Mouse (Mus musculus): ENCODE measurements at regions not wholly inside any gene's neighbourhood (a gene's known extent, or its start where the extent isn't known, plus 50 kb on each side); places are given as distances from the start of the nearest gene placed in this dataset.
"Not testable (repeated sequence)": the region's sequence is repeated elsewhere in the genome, so short reads cannot be mapped to it uniquely, and the experiment has no call there.

- H3K4me2 ChIP-seq (replicated peaks; ENCODE audit: low read depth); ATAC-seq; H3K9ac ChIP-seq (ENCODE audit: low read depth, low read length); H3K27me3 ChIP-seq (replicated peaks; ENCODE audit: control insufficient read depth, insufficient read depth, low read length); H3K9me3 ChIP-seq (ENCODE audit: control insufficient read depth); H3K4me3 ChIP-seq (ENCODE audit: low read depth, low read length); H3K36me3 ChIP-seq (ENCODE audit: control insufficient read depth, insufficient read depth); H3K4me1 ChIP-seq (replicated peaks; ENCODE audit: control insufficient read depth, insufficient read depth, low read length); H3K27ac ChIP-seq (ENCODE audit: low read depth, low read length): not testable (repeated sequence)
- 8% methylated on average over 1 of the region's 1 CpGs for WGBS
Observed at GRCm38 (mm10) chr14:124801589-124801988, 124.7 kb upstream of the Fgf14 start.

- ATAC-seq: no peak
- Histone ChIP-seq H3K9me3 (ENCODE audit: control insufficient read depth) (no peaks in the 10 kb centered on the region), H3K27me3 (replicated peaks; ENCODE audit: control insufficient read depth, insufficient read depth, low read length) (no peaks in the 10 kb centered on the region), H3K4me1 (replicated peaks; ENCODE audit: control insufficient read depth, insufficient read depth, low read length) (no peaks in the 10 kb centered on the region), H3K4me3 (ENCODE audit: low read depth, low read length) (no peak overlapping the region), H3K36me3 (ENCODE audit: control insufficient read depth, insufficient read depth) (no peaks in the 10 kb centered on the region), H3K9ac (ENCODE audit: low read depth, low read length) (no peak overlapping the region), H3K27ac (ENCODE audit: low read depth, low read length) (no peak overlapping the region), H3K4me2 (replicated peaks; ENCODE audit: low read depth) (no peak overlapping the region)
- 90% methylated on average over 5 of the region's 5 CpGs for WGBS
- TF ChIP-seq CTCF (IDR thresholded peaks at IDR 0.05; ENCODE audit: low read depth): no peak
Observed at GRCm38 (mm10) chr14:124800421-124800820, 123.5 kb upstream of the Fgf14 start.

- H3K27me3 ChIP-seq (replicated peaks; ENCODE audit: control insufficient read depth, insufficient read depth, low read length): no peaks in the 10 kb centered on the region
- H3K36me3 ChIP-seq (ENCODE audit: control insufficient read depth, insufficient read depth): no peaks in the 10 kb centered on the region
- no peak overlapping the region for H3K4me3 ChIP-seq (ENCODE audit: low read depth, low read length)
- H3K9ac ChIP-seq (ENCODE audit: low read depth, low read length): no peak overlapping the region
- no peaks in the 10 kb centered on the region for H3K9me3 ChIP-seq (ENCODE audit: control insufficient read depth)
- no peaks in the 10 kb centered on the region for H3K4me1 ChIP-seq (replicated peaks; ENCODE audit: control insufficient read depth, insufficient read depth, low read length)
- H3K4me2 ChIP-seq (replicated peaks; ENCODE audit: low read depth): no peak overlapping the region
- H3K27ac ChIP-seq (ENCODE audit: low read depth, low read length): no peak overlapping the region
- ATAC-seq: no peak
- no peak for TF ChIP-seq CTCF (IDR thresholded peaks at IDR 0.05; ENCODE audit: low read depth)
Observed at GRCm38 (mm10) chr14:124775402-124775801, 98.5 kb upstream of the Fgf14 start.

- no peaks in the 10 kb centered on the region for H3K9me3 ChIP-seq (ENCODE audit: control insufficient read depth)
- WGBS: 83% methylated on average over 3 of the region's 3 CpGs
- H3K27me3 ChIP-seq (replicated peaks; ENCODE audit: control insufficient read depth, insufficient read depth, low read length): no peaks in the 10 kb centered on the region
- H3K4me1 ChIP-seq (replicated peaks; ENCODE audit: control insufficient read depth, insufficient read depth, low read length): no peaks in the 10 kb centered on the region
- H3K9ac ChIP-seq (ENCODE audit: low read depth, low read length): no peak overlapping the region
- no peak overlapping the region for H3K4me2 ChIP-seq (replicated peaks; ENCODE audit: low read depth)
- ATAC-seq: no peak
- H3K27ac ChIP-seq (ENCODE audit: low read depth, low read length): no peak overlapping the region
- TF ChIP-seq CTCF (IDR thresholded peaks at IDR 0.05; ENCODE audit: low read depth): no peak
- H3K4me3 ChIP-seq (ENCODE audit: low read depth, low read length): no peak overlapping the region
- no peaks in the 10 kb centered on the region for H3K36me3 ChIP-seq (ENCODE audit: control insufficient read depth, insufficient read depth)
Observed at GRCm38 (mm10) chr14:124767996-124768395, 91.1 kb upstream of the Fgf14 start.

- Histone ChIP-seq H3K4me3 (ENCODE audit: low read depth, low read length) (no peak overlapping the region), H3K4me2 (replicated peaks; ENCODE audit: low read depth) (no peak overlapping the region), H3K9me3 (ENCODE audit: control insufficient read depth) (no peaks in the 10 kb centered on the region), H3K27me3 (replicated peaks; ENCODE audit: control insufficient read depth, insufficient read depth, low read length) (no peaks in the 10 kb centered on the region), H3K4me1 (replicated peaks; ENCODE audit: control insufficient read depth, insufficient read depth, low read length) (no peaks in the 10 kb centered on the region), H3K9ac (ENCODE audit: low read depth, low read length) (no peak overlapping the region), H3K27ac (ENCODE audit: low read depth, low read length) (no peak overlapping the region), H3K36me3 (ENCODE audit: control insufficient read depth, insufficient read depth) (no peaks in the 10 kb centered on the region)
- WGBS: 70% methylated on average over 2 of the region's 2 CpGs
- ATAC-seq: no peak
- TF ChIP-seq CTCF (IDR thresholded peaks at IDR 0.05; ENCODE audit: low read depth): no peak
Observed at GRCm38 (mm10) chr14:124767234-124767633, 90.3 kb upstream of the Fgf14 start.

- no peaks in the 10 kb centered on the region for H3K27me3 ChIP-seq (replicated peaks; ENCODE audit: control insufficient read depth, insufficient read depth, low read length)
- no peak overlapping the region for H3K4me3 ChIP-seq (ENCODE audit: low read depth, low read length)
- WGBS: 26% methylated on average over 2 of the region's 2 CpGs
- no peak for ATAC-seq
- peak; percentile 62 for TF ChIP-seq CTCF (IDR thresholded peaks at IDR 0.05; ENCODE audit: low read depth)
- no peak overlapping the region for H3K27ac ChIP-seq (ENCODE audit: low read depth, low read length)
- H3K9me3 ChIP-seq (ENCODE audit: control insufficient read depth): no peaks in the 10 kb centered on the region
- H3K4me1 ChIP-seq (replicated peaks; ENCODE audit: control insufficient read depth, insufficient read depth, low read length): no peaks in the 10 kb centered on the region
- no peak overlapping the region for H3K4me2 ChIP-seq (replicated peaks; ENCODE audit: low read depth)
- H3K36me3 ChIP-seq (ENCODE audit: control insufficient read depth, insufficient read depth): no peaks in the 10 kb centered on the region
- no peak overlapping the region for H3K9ac ChIP-seq (ENCODE audit: low read depth, low read length)
Observed at GRCm38 (mm10) chr14:124742491-124742890, 65.6 kb upstream of the Fgf14 start.
